Mouse (Mus musculus) forebrain, embryonic 15.5 days (tissue): ENCODE measurements around the gene Ampd2. TPM values are rescaled to one million over a fixed set of nuclear protein-coding genes. Genes with fewer than 3 reads are reported as not detected.

ENCODE experiments used
- ATAC-seq: fragments of 200-750 bp; cut with Nextera tagmentation; replicated peaks from 2 replicates; pipeline ENCODE4 v1.8.0; 2017; ENCODE audit warnings: mild to moderate bottlenecking, moderate TSS enrichment, moderate library complexity
- H3K27ac ChIP-seq: fragments of 300-500 bp; sonication (generic); replicated peaks from 2 replicates; pipeline ENCODE4 v1.5.1; 2015; ENCODE audit warnings: mild to moderate bottlenecking, inconsistent platforms
- H3K27me3 ChIP-seq: fragments of 300-500 bp; sonication (generic); 2 replicates; pipeline ENCODE4 v1.6.1; 2015; ENCODE audit warnings: inconsistent platforms
- H3K36me3 ChIP-seq: fragments of 300-500 bp; sonication (generic); 2 replicates; pipeline ENCODE4 v1.6.1; 2015; ENCODE audit warnings: mild to moderate bottlenecking, inconsistent platforms
- H3K4me1 ChIP-seq: fragments of 300-500 bp; sonication (generic); 2 replicates; pipeline ENCODE4 v1.6.1; 2015; ENCODE audit warnings: inconsistent platforms
- H3K4me2 ChIP-seq: fragments of 300-500 bp; sonication (generic); replicated peaks from 2 replicates; pipeline ENCODE4 v1.6.1; 2015; ENCODE audit warnings: mild to moderate bottlenecking, inconsistent platforms
- H3K4me3 ChIP-seq: fragments of 300-500 bp; sonication (generic); 2 replicates; pipeline ENCODE4 v1.5.1; 2015; ENCODE audit warnings: mild to moderate bottlenecking, inconsistent platforms
- H3K9ac ChIP-seq: fragments of 300-500 bp; sonication (generic); replicated peaks from 2 replicates; pipeline ENCODE4 v1.6.1; 2015; ENCODE audit warnings: mild to moderate bottlenecking, inconsistent platforms
- H3K9me3 ChIP-seq: fragments of 300-500 bp; sonication (generic); 2 replicates; pipeline ENCODE4 v1.6.1; 2016; ENCODE audit warnings: inconsistent platforms
- WGBS: fragments of 180-500 bp; shearing (Covaris S2); methylation state at CpG from one replicate; pipeline ENCODE4 v1.1.7; 2015; ENCODE audit warnings: mixed read lengths; 5-methylcytosine and 5-hydroxymethylcytosine counted together
- polyA plus RNA-seq: library from polyadenylated mRNA; unstranded; fragments of >200 nt; fragmentation: Nextera tagmentation; extraction: Ambion mirVana; gene quantifications from 2 replicates; pipeline ENCODE4 v1.2.1, GENCODE M21; 2015

The Ampd2 gene
- polyA plus RNA-seq, 1 experiment from 2014 or later = 50.7 TPM

- no peak for ATAC-seq
- no peak overlapping the region for H3K4me2 ChIP-seq
- H3K9me3 ChIP-seq = no peaks in the 10 kb centered on the region
- H3K4me1 ChIP-seq = no peaks in the 10 kb centered on the region
- H3K36me3 ChIP-seq = no peaks in the 10 kb centered on the region
- WGBS = 78% methylated on average over 1 of the region's 1 CpGs
- no peak overlapping the region for H3K4me3 ChIP-seq
- H3K27me3 ChIP-seq = no peaks in the 10 kb centered on the region
- H3K9ac ChIP-seq = no peak overlapping the region
- no peak overlapping the region for H3K27ac ChIP-seq
Measured at GRCm38 (mm10) chr3:108094146-108094545, 7.7 kb upstream of the Ampd2 start.

DNA sequence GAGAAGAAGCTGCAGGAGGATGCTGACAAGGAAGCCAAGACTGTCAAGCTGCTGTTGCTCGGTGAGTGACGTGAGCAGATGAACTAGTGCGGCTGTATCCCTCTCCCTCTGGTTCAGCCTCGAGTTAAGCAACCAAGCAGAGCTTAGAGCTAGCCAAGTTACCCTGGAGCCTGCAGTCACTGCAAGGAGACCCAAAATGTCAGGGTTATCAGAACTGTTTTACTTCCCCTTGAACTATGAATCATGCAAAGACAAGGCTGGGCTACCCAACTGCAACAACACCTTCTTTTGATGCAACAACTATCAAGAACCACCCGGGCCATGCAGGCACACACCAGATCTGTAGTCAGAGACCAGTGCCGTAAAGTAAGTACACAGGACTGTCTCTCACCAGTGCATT is 6.9 kb upstream of the Ampd2 start:
- Histone ChIP-seq H3K4me2 (no peak overlapping the region), H3K4me1 (no peaks in the 10 kb centered on the region), H3K27ac (no peak overlapping the region), H3K4me3 (no peak overlapping the region), H3K36me3 (no peaks in the 10 kb centered on the region), H3K27me3 (no peaks in the 10 kb centered on the region), H3K9ac (no peak overlapping the region), H3K9me3 (no peaks in the 10 kb centered on the region)
- ATAC-seq = no peak
- WGBS = 54% methylated on average over 6 of the region's 6 CpGs

DNA sequence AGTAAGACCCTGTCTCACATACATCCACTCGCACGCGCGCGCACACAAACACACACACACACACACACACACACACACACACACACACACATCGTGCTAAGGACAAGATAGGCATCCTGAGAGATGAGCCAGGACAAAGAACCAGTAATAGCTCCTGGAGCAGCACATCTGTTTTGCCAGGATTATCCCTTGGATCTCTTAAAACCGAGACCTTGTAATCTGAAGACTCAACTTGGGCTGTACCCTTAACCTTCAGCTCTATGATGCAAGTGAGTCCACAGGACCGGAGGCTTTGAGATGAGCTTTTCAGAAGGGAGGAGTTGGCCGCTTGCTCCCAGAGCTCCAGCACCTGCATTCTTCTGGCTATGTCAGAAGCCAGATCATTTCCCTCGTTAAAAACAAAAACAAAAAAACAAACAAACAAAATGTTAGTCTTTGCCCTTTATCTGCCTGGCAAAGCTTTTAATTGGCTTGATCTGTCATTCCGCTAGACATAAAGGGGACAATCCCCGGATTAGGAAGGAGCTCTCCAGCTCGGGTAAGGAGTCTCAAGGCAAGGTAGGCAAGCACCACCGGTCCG is 6.2 kb upstream of the Ampd2 start, which contains the start of gene Gnat2:
Gene Gnat2 (plus strand): TSS at position 254 of the 580 bp plus-strand sequence.
- H3K9ac ChIP-seq = no peak within 1 kb of the TSS
- no peaks in the 10 kb centered on the region for H3K9me3 ChIP-seq
- no peak within 1 kb of the TSS for H3K4me2 ChIP-seq
- no peak for ATAC-seq
- no peak within 1 kb of the TSS for H3K27ac ChIP-seq
- H3K36me3 ChIP-seq = no peaks in the 10 kb centered on the region
- H3K4me1 ChIP-seq = no peaks in the 10 kb centered on the region
- WGBS = 51% methylated on average over 15 of the region's 15 CpGs
- no peaks in the 10 kb centered on the region for H3K27me3 ChIP-seq
- no peak within 1 kb of the TSS for H3K4me3 ChIP-seq

DNA sequence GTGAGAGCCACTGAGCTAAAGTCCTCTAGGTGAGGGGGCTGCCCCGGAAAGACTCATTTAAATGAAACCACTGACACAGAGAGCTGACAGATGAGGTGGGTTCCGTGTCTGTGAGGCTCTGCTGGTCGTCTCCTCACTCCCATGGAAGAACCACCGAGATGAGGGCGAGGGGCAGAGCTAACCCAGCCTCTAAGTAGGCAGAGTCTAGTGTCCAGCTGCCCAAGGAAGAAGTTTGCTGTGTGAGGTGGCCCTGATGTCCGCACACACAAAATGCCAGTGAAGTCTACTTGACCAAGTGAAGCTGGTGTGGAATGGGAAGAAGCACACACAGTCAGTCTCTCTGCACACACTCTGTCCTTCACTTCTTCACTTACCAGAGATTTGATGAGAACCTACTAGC is 5.6 kb upstream of the Ampd2 start:
- Histone ChIP-seq H3K4me1 (no peaks in the 10 kb centered on the region), H3K36me3 (no peaks in the 10 kb centered on the region), H3K27me3 (no peaks in the 10 kb centered on the region), H3K4me2 (no peak overlapping the region), H3K27ac (no peak overlapping the region), H3K9me3 (no peaks in the 10 kb centered on the region), H3K9ac (no peak overlapping the region), H3K4me3 (no peak overlapping the region)
- 82% methylated on average over 6 of the region's 6 CpGs for whole genome bisulfite sequencing
- no peak for ATAC-seq

- Histone ChIP-seq H3K9me3 (no peaks in the 10 kb centered on the region), H3K27me3 (no peaks in the 10 kb centered on the region)
Measured at GRCm38 (mm10) chr3:108090561-108090960, 4.1 kb upstream of the Ampd2 start.

GRCm38 (mm10) chr3:108089916-108090315 is 3.5 kb upstream of the Ampd2 start:
- no peak overlapping the region for H3K27ac ChIP-seq

More at GRCm38 (mm10) chr3:108090561-108090960, 4.1 kb upstream of the Ampd2 start:
- no peaks in the 10 kb centered on the region for H3K36me3 ChIP-seq
- no peak overlapping the region for H3K4me3 ChIP-seq
- no peak overlapping the region for H3K9ac ChIP-seq
- H3K4me1 ChIP-seq = peaks cover 13% of the 10 kb centered on the region
- H3K4me2 ChIP-seq = no peak overlapping the region
- no peak overlapping the region for H3K27ac ChIP-seq
- 79% methylated on average over 2 of the region's 2 CpGs for WGBS
- no peak for ATAC-seq

DNA sequence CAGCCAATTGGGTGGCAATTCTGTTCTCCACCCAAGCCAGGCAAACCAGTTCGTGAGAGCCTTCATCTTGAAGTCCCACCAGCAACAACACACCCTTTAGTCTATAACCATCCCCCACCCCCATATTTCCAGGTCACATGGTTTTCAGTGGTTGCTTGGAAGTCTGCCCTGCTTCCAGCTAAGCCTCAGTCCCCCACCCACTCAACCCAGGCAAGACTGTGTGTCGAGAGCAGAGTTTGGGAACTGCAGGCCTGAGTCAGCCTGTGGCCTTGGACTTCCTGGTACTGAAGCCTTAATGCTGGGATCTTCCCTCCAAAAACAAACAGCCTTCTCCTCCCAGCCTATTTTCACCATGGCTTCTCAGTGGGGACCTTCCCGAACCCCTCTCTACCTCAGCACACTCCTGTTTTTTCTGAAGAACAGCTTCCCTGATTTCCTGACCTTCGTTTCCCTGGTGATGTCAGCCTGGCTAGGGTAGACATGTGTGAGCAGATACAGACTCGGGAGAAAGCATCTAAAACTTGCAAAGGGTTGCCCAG is 2.5 kb upstream of the Ampd2 start:
- H3K9ac ChIP-seq = no peak overlapping the region
- H3K27ac ChIP-seq = no peak overlapping the region
- no peak overlapping the region for H3K4me2 ChIP-seq
- no peak for ATAC-seq
- peaks cover 27% of the 10 kb centered on the region for H3K4me1 ChIP-seq
- 49% methylated on average over 5 of the region's 5 CpGs for WGBS
- H3K27me3 ChIP-seq = no peaks in the 10 kb centered on the region
- no peaks in the 10 kb centered on the region for H3K9me3 ChIP-seq
- H3K4me3 ChIP-seq = no peak overlapping the region
- H3K36me3 ChIP-seq = no peaks in the 10 kb centered on the region

More at GRCm38 (mm10) chr3:108089916-108090315, 3.5 kb upstream of the Ampd2 start:
- 31% methylated on average over 2 of the region's 2 CpGs for WGBS
- Histone ChIP-seq H3K4me3 (no peak overlapping the region), H3K4me1 (peaks cover 17% of the 10 kb centered on the region), H3K9me3 (no peaks in the 10 kb centered on the region), H3K27me3 (no peaks in the 10 kb centered on the region), H3K9ac (no peak overlapping the region), H3K36me3 (no peaks in the 10 kb centered on the region), H3K4me2 (no peak overlapping the region)
- ATAC-seq = no peak

GRCm38 (mm10) chr3:108087329-108087728 is 878 bp upstream of the Ampd2 start:
- 89% methylated on average over 3 of the region's 3 CpGs for WGBS
- H3K9me3 ChIP-seq = no peaks in the 10 kb centered on the region
- no peaks in the 10 kb centered on the region for H3K27me3 ChIP-seq

GRCm38 (mm10) chr3:108085721-108086469 is 556 bp downstream of the Ampd2 start:
- under 1% methylated on average over 31 of the region's 31 CpGs for WGBS
- Histone ChIP-seq H3K4me2 (peak overlapping the region; percentile 100), H3K4me1 (peaks cover 50% of the 10 kb centered on the region), H3K36me3 (no peaks in the 10 kb centered on the region), H3K9me3 (no peaks in the 10 kb centered on the region), H3K27ac (peak overlapping the region; percentile 73), H3K4me3 (peak overlapping the region; percentile 53), H3K9ac (peak overlapping the region; percentile 62), H3K27me3 (no peaks in the 10 kb centered on the region)
- peak; percentile 59 for ATAC-seq

More at GRCm38 (mm10) chr3:108087329-108087728, 878 bp upstream of the Ampd2 start:
- H3K36me3 ChIP-seq = no peaks in the 10 kb centered on the region
- no peak overlapping the region for H3K27ac ChIP-seq
- peaks cover 40% of the 10 kb centered on the region for H3K4me1 ChIP-seq
- H3K9ac ChIP-seq = no peak overlapping the region
- no peak overlapping the region for H3K4me3 ChIP-seq
- H3K4me2 ChIP-seq = no peak overlapping the region
- no peak for ATAC-seq

GRCm38 (mm10) chr3:108085281-108085720 is 1.1 kb downstream of the Ampd2 start:
- Histone ChIP-seq H3K9ac (peak overlapping the region; percentile 62), H3K27me3 (no peaks in the 10 kb centered on the region), H3K4me1 (peaks cover 50% of the 10 kb centered on the region), H3K4me3 (peak overlapping the region; percentile 53), H3K36me3 (no peaks in the 10 kb centered on the region), H3K27ac (peak overlapping the region; percentile 73), H3K9me3 (no peaks in the 10 kb centered on the region), H3K4me2 (peak overlapping the region; percentile 100)
- WGBS = under 1% methylated on average over 14 of the region's 14 CpGs
- peak; percentile 90 for ATAC-seq

DNA sequence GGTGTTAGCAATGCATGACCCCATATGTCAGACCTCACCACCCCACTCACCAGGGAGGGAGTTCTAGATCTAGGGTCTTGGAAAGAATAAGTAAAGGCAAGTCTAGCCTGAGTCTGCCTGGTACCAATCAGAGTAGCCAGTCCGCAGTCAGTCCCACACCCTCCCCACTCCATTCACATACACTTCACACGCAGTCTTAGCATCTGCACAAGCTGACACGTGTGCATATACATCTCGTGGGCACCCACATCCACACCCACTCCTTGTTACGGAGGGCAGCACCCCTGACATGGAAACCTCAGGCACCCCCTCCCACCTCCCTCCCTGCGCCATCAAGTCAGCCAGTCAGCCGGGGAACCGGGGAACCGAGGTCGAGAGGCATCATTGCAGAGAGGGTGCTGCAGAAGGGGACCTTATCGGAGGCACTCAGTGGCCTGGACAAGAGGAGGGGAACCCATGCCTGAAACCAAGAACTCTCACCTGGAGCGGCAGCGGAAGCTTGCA is 1.6 kb downstream of the Ampd2 start:
- Histone ChIP-seq H3K4me2 (peak overlapping the region; percentile 100), H3K27me3 (no peaks in the 10 kb centered on the region), H3K9ac (peak overlapping the region; percentile 62), H3K27ac (peak overlapping the region; percentile 73), H3K4me3 (peak overlapping the region; percentile 53), H3K9me3 (no peaks in the 10 kb centered on the region), H3K4me1 (peaks cover 50% of the 10 kb centered on the region), H3K36me3 (no peaks in the 10 kb centered on the region)
- ATAC-seq = peak; percentile 55
- WGBS = 15% methylated on average over 13 of the region's 13 CpGs

GRCm38 (mm10) chr3:108083904-108084407 is 2.5 kb downstream of the Ampd2 start:
- Histone ChIP-seq H3K4me3 (no peak overlapping the region), H3K27ac (no peak overlapping the region), H3K36me3 (0 out of 2 replicates have a peak, but pooled peaks cover 2% of the 10 kb centered on the region), H3K9me3 (no peaks in the 10 kb centered on the region), H3K4me1 (peaks cover 50% of the 10 kb centered on the region), H3K4me2 (peak overlapping the region; percentile 100), H3K27me3 (no peaks in the 10 kb centered on the region), H3K9ac (no peak overlapping the region)
- ATAC-seq = no peak
- WGBS = 80% methylated on average over 4 of the region's 4 CpGs
